Mouse (Mus musculus) lung, embryonic 15.5 days (tissue): ENCODE measurements around the gene Rbpj. TPM values are rescaled to one million over a fixed set of nuclear protein-coding genes. Genes with fewer than 3 reads are reported as not detected.
A peak's percentile ranks its signal among the peaks of the same experiment; 100 is the strongest.

ENCODE experiments used
- ATAC-seq: fragments of 200-750 bp; cut with Nextera tagmentation; 2 replicates; pipeline ENCODE4 v1.8.0; 2017; ENCODE audit warnings: moderate number of reproducible peaks, borderline replicate concordance; ENCODE audit not compliant: low FRiP score, low TSS enrichment; ENCODE audit errors: extremely low read depth
- H3K27ac ChIP-seq: fragments of 300-500 bp; sonication (generic); 2 replicates; pipeline ENCODE4 v1.5.1; 2015; ENCODE audit warnings: moderate library complexity, mild to moderate bottlenecking, inconsistent platforms
- H3K27me3 ChIP-seq: fragments of 300-500 bp; sonication (generic); 2 replicates; pipeline ENCODE4 v1.6.1; 2015; ENCODE audit warnings: inconsistent platforms
- H3K36me3 ChIP-seq: fragments of 300-500 bp; sonication (generic); 2 replicates; pipeline ENCODE4 v1.6.1; 2015; ENCODE audit warnings: inconsistent platforms
- H3K4me1 ChIP-seq: fragments of 300-500 bp; sonication (generic); 2 replicates; pipeline ENCODE4 v1.6.1; 2015; ENCODE audit warnings: inconsistent platforms
- H3K4me2 ChIP-seq: fragments of 300-500 bp; sonication (generic); 2 replicates; pipeline ENCODE4 v1.6.1; 2015; ENCODE audit warnings: inconsistent platforms, mild to moderate bottlenecking, moderate library complexity
- H3K4me3 ChIP-seq: fragments of 300-500 bp; sonication (generic); 2 replicates; pipeline ENCODE4 v1.5.1; 2015; ENCODE audit warnings: mild to moderate bottlenecking, inconsistent platforms
- H3K9ac ChIP-seq: fragments of 300-500 bp; sonication (generic); 2 replicates; pipeline ENCODE4 v1.6.1; 2015; ENCODE audit warnings: inconsistent platforms
- H3K9me3 ChIP-seq: fragments of 300-500 bp; sonication (generic); 2 replicates; pipeline ENCODE4 v1.6.1; 2016; ENCODE audit warnings: inconsistent platforms
- WGBS: fragments of 180-500 bp; shearing (Covaris S2); methylation state at CpG from one replicate; pipeline ENCODE4 v1.1.7; 2015; 5-methylcytosine and 5-hydroxymethylcytosine counted together
- polyA plus RNA-seq: library from polyadenylated mRNA; unstranded; fragments of >200 nt; fragmentation: Nextera tagmentation; extraction: Ambion mirVana; gene quantifications from 2 replicates; pipeline ENCODE4 v1.2.1, GENCODE M21; 2015

Gene Rbpj
- polyA plus RNA-seq, 1 experiment from 2014 or later: 40.2 TPM

DNA sequence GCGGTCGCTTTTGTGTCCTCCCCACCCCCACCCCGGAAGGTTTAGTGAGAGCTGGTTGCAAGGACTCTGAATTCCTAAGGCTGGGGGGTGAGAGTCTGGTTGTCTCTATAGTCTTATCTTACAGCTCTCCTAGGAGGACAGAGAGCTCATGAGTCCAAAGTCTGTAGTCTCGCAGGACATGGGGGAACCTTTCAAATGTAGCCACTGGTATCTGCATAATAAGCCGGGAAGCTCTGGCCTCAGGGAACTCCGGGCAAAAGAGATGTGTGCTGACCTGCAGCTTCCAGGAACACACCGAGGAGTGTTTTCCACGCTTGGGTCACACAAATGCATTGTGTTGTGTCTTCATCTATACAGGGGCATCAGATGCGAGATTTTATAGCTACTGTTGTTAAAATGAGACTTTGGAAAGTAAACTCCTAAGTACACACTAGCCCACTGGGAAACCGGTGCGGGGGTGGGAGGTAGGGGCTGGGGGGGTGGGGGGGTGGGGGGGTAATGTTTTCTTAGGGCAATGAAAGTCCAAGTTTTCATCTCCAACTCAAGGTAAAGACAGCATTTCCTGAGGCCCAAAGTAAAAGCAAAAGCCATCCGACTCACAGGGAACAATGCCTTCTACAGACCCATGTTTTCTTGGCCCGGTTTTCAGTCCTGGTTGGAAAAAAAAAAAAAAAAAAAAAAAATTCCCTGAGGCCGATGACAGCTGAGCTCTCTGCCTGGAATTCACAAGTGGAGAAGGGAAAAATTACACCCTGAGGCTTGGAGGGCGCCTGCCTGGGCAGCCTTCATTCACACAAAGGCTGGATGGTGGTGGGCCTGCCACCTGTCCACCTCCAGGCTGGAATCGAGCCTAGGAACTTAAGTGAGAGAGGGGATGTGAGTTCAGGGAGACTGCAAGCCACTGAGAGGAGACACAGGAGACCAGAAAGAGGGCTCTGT lies 4.5 kb downstream of the Rbpj start:
- Histone ChIP-seq H3K4me2 (peak overlapping the region; percentile 19; the same call in 1 of the 2 replicates), H3K4me3 (no peak overlapping the region), H3K4me1 (peaks cover 27% of the 10 kb centered on the region), H3K36me3 (no peaks in the 10 kb centered on the region), H3K9me3 (no peaks in the 10 kb centered on the region), H3K9ac (no peak overlapping the region), H3K27me3 (no peaks in the 10 kb centered on the region), H3K27ac (0 out of 2 replicates have a peak overlapping the region, but pooled peaks have one; percentile 3)
- WGBS: 35% methylated on average over 16 of the region's 16 CpGs
- ATAC-seq: no peak

DNA sequence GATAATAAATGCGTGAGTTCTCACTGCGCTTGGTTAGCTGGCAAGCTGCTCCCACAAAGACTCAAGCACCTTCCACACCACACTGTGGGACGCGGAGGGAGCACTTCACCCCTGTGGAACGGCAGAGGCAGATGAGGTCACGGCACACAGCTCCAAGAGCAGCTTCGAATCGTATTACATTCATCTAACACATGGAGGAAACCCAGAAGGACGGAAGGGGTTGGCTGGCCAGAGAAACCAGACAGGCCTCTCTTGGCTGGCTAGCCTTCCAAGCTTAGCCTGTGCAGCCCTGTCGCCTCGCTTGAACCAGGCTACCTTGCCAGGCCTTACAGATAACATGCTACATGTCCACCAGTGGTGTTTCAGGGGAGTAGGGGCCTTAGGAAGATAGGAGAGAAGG lies 6.5 kb downstream of the Rbpj start:
- H3K9me3 ChIP-seq: no peaks in the 10 kb centered on the region
- H3K4me3 ChIP-seq: no peak overlapping the region
- H3K36me3 ChIP-seq: no peaks in the 10 kb centered on the region
- H3K4me1 ChIP-seq: peaks cover 22% of the 10 kb centered on the region
- 57% methylated on average over 11 of the region's 11 CpGs for WGBS
- H3K27me3 ChIP-seq: no peaks in the 10 kb centered on the region
- peak; percentile 28; the same call in 1 of the 2 replicates for ATAC-seq
- H3K4me2 ChIP-seq: no peak overlapping the region
- H3K27ac ChIP-seq: 0 out of 2 replicates have a peak overlapping the region, but pooled peaks have one; percentile 18
- no peak overlapping the region for H3K9ac ChIP-seq

DNA sequence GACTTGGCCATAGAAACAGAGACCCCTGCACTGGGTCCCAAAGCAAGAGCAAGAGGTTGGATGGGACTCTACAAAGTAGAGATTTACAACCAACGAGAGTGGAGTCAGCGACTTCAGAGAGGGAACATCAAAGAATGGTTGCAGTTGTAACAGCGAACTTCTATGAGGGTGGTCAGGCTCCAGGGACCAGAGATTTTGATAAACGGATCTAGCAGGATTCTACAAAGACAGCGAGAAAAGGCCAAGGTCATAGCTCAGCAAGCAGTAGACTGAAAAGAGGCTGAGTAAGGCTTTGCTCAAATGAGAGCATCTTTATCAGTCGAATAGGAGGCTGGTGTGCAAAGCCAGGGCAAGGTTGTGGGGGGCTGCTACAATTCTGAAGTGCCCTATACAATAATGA lies 13.2 kb downstream of the Rbpj start:
- Histone ChIP-seq H3K27me3 (no peaks in the 10 kb centered on the region), H3K36me3 (no peaks in the 10 kb centered on the region), H3K4me1 (peaks cover 7% of the 10 kb centered on the region; the same call in 1 of the 2 replicates), H3K4me2 (no peak overlapping the region), H3K4me3 (no peak overlapping the region), H3K9ac (no peak overlapping the region), H3K27ac (no peak overlapping the region), H3K9me3 (no peaks in the 10 kb centered on the region)
- no peak for ATAC-seq
- WGBS: 69% methylated on average over 6 of the region's 6 CpGs

DNA sequence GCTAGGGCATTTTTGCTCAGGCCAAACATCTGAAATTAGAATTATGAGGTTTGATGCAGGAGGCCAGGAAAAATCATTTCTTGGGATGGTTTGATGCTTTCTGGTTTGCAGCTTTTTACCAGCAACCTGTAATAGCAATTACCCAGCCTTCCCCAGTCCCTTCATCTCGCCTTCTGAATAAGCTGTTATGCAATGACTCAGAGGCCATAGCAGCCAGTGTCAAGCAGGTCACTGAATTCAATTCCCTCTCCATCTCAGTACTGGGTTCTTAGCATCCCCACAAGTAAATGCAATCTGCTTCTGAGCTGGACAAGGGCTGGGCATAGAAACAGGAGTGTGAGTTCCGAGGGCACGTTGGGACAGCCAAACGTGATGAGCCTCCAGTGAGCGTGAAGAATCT lies 13.9 kb downstream of the Rbpj start:
- WGBS: 77% methylated on average over 5 of the region's 5 CpGs
- ATAC-seq: no peak

GRCm38 (mm10) chr5:53481021-53481420 lies 15.1 kb downstream of the Rbpj start:
- peaks cover 11% of the 10 kb centered on the region; the same call in 1 of the 2 replicates for H3K4me1 ChIP-seq
- H3K9ac ChIP-seq: no peak overlapping the region
- WGBS: 64% methylated on average over 2 of the region's 2 CpGs
- no peaks in the 10 kb centered on the region for H3K27me3 ChIP-seq
- no peaks in the 10 kb centered on the region for H3K36me3 ChIP-seq
- H3K4me2 ChIP-seq: no peak overlapping the region
- H3K4me3 ChIP-seq: no peak overlapping the region
- no peak overlapping the region for H3K27ac ChIP-seq
- ATAC-seq: no peak
- no peaks in the 10 kb centered on the region for H3K9me3 ChIP-seq

More for the DNA sequence above, 13.9 kb downstream of the Rbpj start:
- Histone ChIP-seq H3K9ac (no peak overlapping the region), H3K27me3 (no peaks in the 10 kb centered on the region), H3K4me2 (no peak overlapping the region), H3K4me3 (no peak overlapping the region), H3K4me1 (peaks cover 7% of the 10 kb centered on the region; the same call in 1 of the 2 replicates), H3K36me3 (no peaks in the 10 kb centered on the region), H3K27ac (no peak overlapping the region), H3K9me3 (no peaks in the 10 kb centered on the region)

DNA sequence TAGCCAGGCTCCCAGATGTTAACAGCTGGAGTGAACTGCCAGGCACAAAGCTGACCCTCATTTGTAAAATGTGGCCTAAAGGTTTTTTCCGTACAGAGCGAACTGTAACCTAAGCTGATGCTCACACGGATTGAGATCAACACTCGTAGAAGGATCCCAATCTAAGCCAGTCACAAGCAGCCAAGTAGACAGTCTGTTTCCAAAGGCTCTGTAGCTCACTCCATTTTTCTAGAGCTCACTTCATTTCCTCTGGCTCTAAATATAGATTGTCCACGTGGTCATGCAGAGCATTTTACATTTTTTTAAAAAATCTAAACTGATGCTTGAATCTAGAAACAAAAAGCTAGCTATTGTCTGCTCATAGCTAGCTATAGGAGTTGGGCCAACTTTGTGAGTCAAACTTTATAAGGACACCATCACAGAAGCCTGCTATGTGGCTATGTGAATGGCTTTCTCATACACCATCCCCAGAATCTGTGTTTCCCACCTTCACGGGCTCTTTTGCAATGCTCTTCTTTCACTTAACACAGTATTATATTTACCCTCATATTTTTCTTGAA lies 19.2 kb downstream of the Rbpj start:
- H3K9me3 ChIP-seq: no peaks in the 10 kb centered on the region
- H3K27me3 ChIP-seq: no peaks in the 10 kb centered on the region
- H3K4me3 ChIP-seq: no peak overlapping the region
- H3K4me1 ChIP-seq: peaks cover 20% of the 10 kb centered on the region; the same call in 1 of the 2 replicates
- WGBS: 48% methylated on average over 6 of the region's 6 CpGs
- H3K4me2 ChIP-seq: no peak overlapping the region
- peak overlapping the region; percentile 52 for H3K27ac ChIP-seq
- ATAC-seq: peak; percentile 78
- no peaks in the 10 kb centered on the region for H3K36me3 ChIP-seq
- H3K9ac ChIP-seq: no peak overlapping the region

DNA sequence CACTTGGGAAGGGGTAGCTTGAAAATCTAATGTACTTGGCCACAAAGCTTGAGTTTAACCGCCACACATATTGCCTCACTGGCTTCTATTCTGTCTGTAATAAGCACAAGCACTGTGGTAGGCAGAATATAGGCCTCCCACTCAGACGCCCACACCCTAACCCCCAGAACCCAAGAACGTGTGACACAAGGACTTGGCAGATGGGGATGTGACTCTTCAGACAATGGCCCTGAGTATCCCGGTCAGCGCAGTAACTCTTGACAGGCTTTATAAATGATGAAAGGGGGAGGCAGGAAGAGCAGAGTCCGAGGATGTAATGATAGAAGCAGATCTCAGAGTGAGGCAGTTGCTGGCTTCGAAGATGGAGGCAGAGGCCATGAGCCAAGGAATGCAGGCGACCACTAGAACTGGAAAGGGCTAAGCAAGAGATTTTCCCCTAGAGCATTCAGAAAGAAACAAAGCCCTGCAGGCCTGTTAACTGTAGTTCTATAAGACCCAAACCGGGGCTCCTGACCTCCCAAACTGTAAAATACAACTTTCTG lies 20.1 kb downstream of the Rbpj start:
- Histone ChIP-seq H3K4me1 (peaks cover 17% of the 10 kb centered on the region; the same call in 1 of the 2 replicates), H3K9ac (no peak overlapping the region), H3K27me3 (no peaks in the 10 kb centered on the region), H3K4me2 (no peak overlapping the region), H3K9me3 (no peaks in the 10 kb centered on the region), H3K36me3 (no peaks in the 10 kb centered on the region), H3K4me3 (no peak overlapping the region), H3K27ac (peak overlapping the region; percentile 52)
- ATAC-seq: peak; percentile 44; the same call in 1 of the 2 replicates
- WGBS: 48% methylated on average over 9 of the region's 9 CpGs

GRCm38 (mm10) chr5:53486966-53487592 lies 21.1 kb downstream of the Rbpj start:
- no peak for ATAC-seq
- H3K4me2 ChIP-seq: no peak overlapping the region
- peaks cover 14% of the 10 kb centered on the region; the same call in 1 of the 2 replicates for H3K4me1 ChIP-seq
- no peak overlapping the region for H3K9ac ChIP-seq
- 38% methylated on average over 11 of the region's 11 CpGs for WGBS
- H3K36me3 ChIP-seq: no peaks in the 10 kb centered on the region
- no peaks in the 10 kb centered on the region for H3K9me3 ChIP-seq
- no peaks in the 10 kb centered on the region for H3K27me3 ChIP-seq
- no peak overlapping the region for H3K27ac ChIP-seq
- no peak overlapping the region for H3K4me3 ChIP-seq

DNA sequence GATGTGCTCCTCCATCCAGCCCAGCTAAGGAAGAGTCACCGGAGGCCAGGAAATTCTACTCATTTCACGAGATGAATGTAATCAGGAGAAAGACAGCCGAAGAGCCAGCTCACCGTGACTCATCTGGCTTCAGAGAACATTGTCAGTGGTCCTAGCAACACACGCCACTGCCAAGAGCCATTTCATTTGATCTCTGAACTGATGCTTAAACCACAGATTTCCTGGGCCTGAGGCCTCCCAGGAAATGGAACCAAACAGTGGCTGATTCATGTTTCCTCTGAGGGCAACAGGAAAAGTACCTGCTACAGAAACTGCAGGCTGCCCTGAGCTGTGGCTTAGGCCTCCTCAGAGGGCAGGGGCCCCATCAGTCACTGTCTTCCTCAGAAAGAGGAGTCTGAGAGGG lies 24.7 kb downstream of the Rbpj start:
- Histone ChIP-seq H3K27ac (no peak overlapping the region), H3K4me1 (peaks cover 12% of the 10 kb centered on the region; the same call in 1 of the 2 replicates), H3K4me2 (no peak overlapping the region), H3K36me3 (no peaks in the 10 kb centered on the region), H3K4me3 (no peak overlapping the region), H3K9ac (no peak overlapping the region), H3K27me3 (no peaks in the 10 kb centered on the region), H3K9me3 (no peaks in the 10 kb centered on the region)
- 39% methylated on average over 5 of the region's 5 CpGs for WGBS
- ATAC-seq: no peak

DNA sequence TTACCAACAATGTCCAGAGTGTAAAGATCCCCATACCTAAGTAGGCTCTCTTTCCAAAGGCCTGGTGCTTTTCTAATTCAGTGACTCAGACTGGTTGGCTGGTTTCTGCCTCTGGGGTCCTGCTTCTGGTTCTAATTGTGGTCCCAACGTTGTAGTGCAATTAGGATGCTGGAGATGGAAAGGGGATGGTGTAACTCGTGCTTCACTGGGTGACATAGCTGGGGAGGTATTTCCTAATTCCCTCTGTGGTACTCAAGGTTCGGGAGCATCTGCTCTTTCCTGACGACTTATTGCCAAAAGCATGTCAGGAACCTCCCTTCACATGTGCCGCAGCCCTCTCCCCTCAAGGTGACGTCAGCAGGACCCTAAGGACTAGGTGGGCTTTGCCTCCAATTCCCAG lies 27.8 kb downstream of the Rbpj start:
- Histone ChIP-seq H3K36me3 (no peaks in the 10 kb centered on the region), H3K4me3 (no peak overlapping the region), H3K9ac (no peak overlapping the region), H3K27ac (no peak overlapping the region), H3K4me2 (no peak overlapping the region), H3K9me3 (no peaks in the 10 kb centered on the region), H3K27me3 (no peaks in the 10 kb centered on the region), H3K4me1 (peaks cover 14% of the 10 kb centered on the region)
- ATAC-seq: no peak
- WGBS: 67% methylated on average over 6 of the region's 6 CpGs

DNA sequence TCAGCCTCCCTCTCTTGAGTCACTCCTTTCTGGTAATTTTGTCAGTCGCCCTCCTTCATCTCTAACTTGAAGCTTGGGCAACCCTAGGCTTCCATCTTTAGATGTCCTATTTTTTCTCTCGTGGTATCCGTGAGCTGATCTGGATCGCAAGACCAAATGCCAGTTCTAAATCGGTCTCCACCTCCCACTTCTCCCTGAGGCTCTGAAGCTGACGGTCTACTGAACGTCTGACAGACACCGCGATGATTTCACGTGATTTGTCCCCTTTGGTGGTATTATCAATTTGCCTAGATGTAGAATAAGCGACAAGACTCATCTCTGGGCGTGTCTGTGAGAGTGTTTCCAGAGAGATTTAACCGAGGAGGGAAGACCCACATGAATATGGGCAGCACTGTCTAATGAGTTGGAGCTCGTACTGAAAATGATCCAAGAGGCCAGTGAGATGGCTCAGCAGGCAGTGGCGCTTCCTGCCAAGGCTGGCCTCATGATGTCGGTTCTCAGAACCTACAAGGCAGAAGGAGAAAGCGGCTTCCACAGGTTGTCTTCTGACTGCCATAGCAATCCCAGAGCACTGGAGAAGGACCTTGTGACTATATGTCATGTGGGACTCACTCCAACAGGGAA lies 28.7 kb downstream of the Rbpj start:
- Histone ChIP-seq H3K27me3 (no peaks in the 10 kb centered on the region), H3K9ac (no peak overlapping the region), H3K4me3 (no peak overlapping the region), H3K36me3 (no peaks in the 10 kb centered on the region), H3K9me3 (no peaks in the 10 kb centered on the region), H3K4me2 (no peak overlapping the region), H3K27ac (no peak overlapping the region), H3K4me1 (peaks cover 14% of the 10 kb centered on the region)
- no peak for ATAC-seq
- 88% methylated on average over 17 of the region's 17 CpGs for WGBS
